Mouse (Mus musculus): Measurements from ENCODE around the gene Card14. TPM values are rescaled to one million over a fixed set of nuclear protein-coding genes. Genes with fewer than 3 reads are reported as not detected.
"Not testable (repeated sequence)": the region's sequence is repeated elsewhere in the genome, so short reads cannot be mapped to it uniquely, and the experiment has no call there.

The Card14 gene
- polyA plus RNA-seq (2015; fragmentation: Nextera tagmentation; extraction: Ambion mirVana): 0.23 and 0.46 TPM in 2 replicates

- H3K27ac ChIP-seq: no peak within 1 kb of the TSS
- H3K9ac ChIP-seq: no peak within 1 kb of the TSS
- H3K36me3 ChIP-seq: no peaks in the 10 kb centered on the region
- no peak within 1 kb of the TSS for H3K4me2 ChIP-seq
- ATAC-seq (replicated peaks; ENCODE audit: low FRiP score): no peak
- H3K4me3 ChIP-seq (replicated peaks): no peak within 1 kb of the TSS
- peaks cover 11% of the 10 kb centered on the region for H3K4me1 ChIP-seq
- peaks cover 22% of the 10 kb centered on the region; the same call in 1 of the 2 replicates for H3K27me3 ChIP-seq
- no peaks in the 10 kb centered on the region for H3K9me3 ChIP-seq (replicated peaks)
- 50% methylated on average over 1 of the region's 1 CpGs for WGBS
These were observed at the start of gene Card14 for GRCm38 (mm10) chr11:119307658-119307867. Gene Card14 (plus strand): TSS chr11:119307768.

- H3K4me1 ChIP-seq: peaks cover 43% of the 10 kb centered on the region
- peak overlapping the region; percentile 29 for H3K27ac ChIP-seq
- no peaks in the 10 kb centered on the region for H3K27me3 ChIP-seq
- peak overlapping the region; percentile 55 for H3K4me2 ChIP-seq
- ATAC-seq (replicated peaks; ENCODE audit: low FRiP score): peak; percentile 2; the same call in 1 of the 2 replicates
- H3K4me3 ChIP-seq (replicated peaks): peak overlapping the region; percentile 28
- H3K36me3 ChIP-seq: no peaks in the 10 kb centered on the region
- WGBS: 50% methylated on average over 9 of the region's 9 CpGs
- no peaks in the 10 kb centered on the region for H3K9me3 ChIP-seq (replicated peaks)
- H3K9ac ChIP-seq: no peak overlapping the region
These were observed 49.4 kb upstream of the Card14 start for GRCm38 (mm10) chr11:119258216-119258571.

GRCm38 (mm10) chr11:119258572-119259322 is 48.8 kb upstream of the Card14 start:
- H3K36me3 ChIP-seq: no peaks in the 10 kb centered on the region
- H3K9ac ChIP-seq: no peak overlapping the region
- peaks cover 38% of the 10 kb centered on the region for H3K4me1 ChIP-seq
- peak overlapping the region; percentile 55 for H3K4me2 ChIP-seq
- no peaks in the 10 kb centered on the region for H3K9me3 ChIP-seq (replicated peaks)
- ATAC-seq (replicated peaks; ENCODE audit: low FRiP score): peak; percentile 83
- WGBS: 52% methylated on average over 23 of the region's 23 CpGs
- peak overlapping the region; percentile 28 for H3K4me3 ChIP-seq (replicated peaks)
- peak overlapping the region; percentile 29 for H3K27ac ChIP-seq
- no peaks in the 10 kb centered on the region for H3K27me3 ChIP-seq

- Histone ChIP-seq H3K4me3 (replicated peaks) (no peak overlapping the region), H3K9ac (no peak overlapping the region), H3K27me3 (no peaks in the 10 kb centered on the region), H3K9me3 (replicated peaks) (no peaks in the 10 kb centered on the region), H3K4me2 (no peak overlapping the region), H3K36me3 (no peaks in the 10 kb centered on the region), H3K4me1 (peaks cover 38% of the 10 kb centered on the region), H3K27ac (no peak overlapping the region)
- WGBS: 87% methylated on average over 8 of the region's 8 CpGs
- ATAC-seq (replicated peaks; ENCODE audit: low FRiP score): no peak
These were observed 47.6 kb upstream of the Card14 start for GRCm38 (mm10) chr11:119259977-119260376.

- H3K9ac ChIP-seq: no peak overlapping the region
- no peak overlapping the region for H3K4me3 ChIP-seq (replicated peaks)
- no peaks in the 10 kb centered on the region for H3K27me3 ChIP-seq
- H3K9me3 ChIP-seq (replicated peaks): no peaks in the 10 kb centered on the region
- peaks cover 14% of the 10 kb centered on the region for H3K4me1 ChIP-seq
- ATAC-seq (replicated peaks; ENCODE audit: low FRiP score): no peak
- H3K4me2 ChIP-seq: no peak overlapping the region
- H3K36me3 ChIP-seq: no peaks in the 10 kb centered on the region
- H3K27ac ChIP-seq: no peak overlapping the region
- WGBS: 91% methylated on average over 13 of the region's 13 CpGs
These were observed 43.2 kb upstream of the Card14 start for GRCm38 (mm10) chr11:119264413-119264812.

GRCm38 (mm10) chr11:119265811-119266210 is 41.8 kb upstream of the Card14 start:
- H3K36me3 ChIP-seq: no peaks in the 10 kb centered on the region
- no peaks in the 10 kb centered on the region for H3K27me3 ChIP-seq
- no peak overlapping the region for H3K4me3 ChIP-seq (replicated peaks)
- WGBS: 81% methylated on average over 7 of the region's 7 CpGs
- H3K4me1 ChIP-seq: peaks cover 13% of the 10 kb centered on the region
- no peak overlapping the region for H3K27ac ChIP-seq
- no peaks in the 10 kb centered on the region for H3K9me3 ChIP-seq (replicated peaks)
- no peak overlapping the region for H3K4me2 ChIP-seq
- no peak for ATAC-seq (replicated peaks; ENCODE audit: low FRiP score)
- H3K9ac ChIP-seq: no peak overlapping the region

GRCm38 (mm10) chr11:119267241-119267674 is 40.3 kb upstream of the Card14 start:
- no peak overlapping the region for H3K9ac ChIP-seq
- WGBS: 53% methylated on average over 6 of the region's 6 CpGs
- no peaks in the 10 kb centered on the region; the same call in 1 of the 2 replicates for H3K36me3 ChIP-seq
- no peaks in the 10 kb centered on the region for H3K9me3 ChIP-seq (replicated peaks)
- H3K27me3 ChIP-seq: no peaks in the 10 kb centered on the region
- H3K4me2 ChIP-seq: peak overlapping the region; percentile 95
- H3K27ac ChIP-seq: 0 out of 2 replicates have a peak overlapping the region, but pooled peaks have one; percentile 23
- peak; percentile 42 for ATAC-seq (replicated peaks; ENCODE audit: low FRiP score)
- H3K4me1 ChIP-seq: peaks cover 13% of the 10 kb centered on the region
- H3K4me3 ChIP-seq (replicated peaks): no peak overlapping the region

- H3K4me3 ChIP-seq (replicated peaks): peak within 1 kb of the TSS; percentile 70
- no peaks in the 10 kb centered on the region for H3K9me3 ChIP-seq (replicated peaks)
- peak within 1 kb of the TSS; percentile 68 for H3K9ac ChIP-seq
- 2% methylated on average over 52 of the region's 52 CpGs for WGBS
- peak within 1 kb of the TSS; percentile 95 for H3K4me2 ChIP-seq
- peaks cover 13% of the 10 kb centered on the region for H3K4me1 ChIP-seq
- H3K36me3 ChIP-seq: peaks cover 5% of the 10 kb centered on the region
- no peaks in the 10 kb centered on the region for H3K27me3 ChIP-seq
- peak; percentile 75 for ATAC-seq (replicated peaks; ENCODE audit: low FRiP score)
- peak within 1 kb of the TSS; percentile 63; the same call in 1 of the 2 replicates for H3K27ac ChIP-seq
These were observed 39.6 kb upstream of the Card14 start, which contains the start of gene Gaa for GRCm38 (mm10) chr11:119267768-119268556. Gene Gaa (plus strand): TSS chr11:119267887.

- 0 out of 2 replicates have a peak, but pooled peaks have one; percentile 7 for ATAC-seq (replicated peaks; ENCODE audit: low FRiP score)
- peak overlapping the region; percentile 95 for H3K4me2 ChIP-seq
- WGBS: 75% methylated on average over 16 of the region's 16 CpGs
- H3K9ac ChIP-seq: peak overlapping the region; percentile 68; the same call in 1 of the 2 replicates
- H3K27ac ChIP-seq: 0 out of 2 replicates have a peak overlapping the region, but pooled peaks have one; percentile 63
- peaks cover 13% of the 10 kb centered on the region for H3K4me1 ChIP-seq
- no peaks in the 10 kb centered on the region for H3K27me3 ChIP-seq
- peak overlapping the region; percentile 70 for H3K4me3 ChIP-seq (replicated peaks)
- no peaks in the 10 kb centered on the region for H3K9me3 ChIP-seq (replicated peaks)
- H3K36me3 ChIP-seq: peaks cover 12% of the 10 kb centered on the region
These were observed 38.9 kb upstream of the Card14 start for GRCm38 (mm10) chr11:119268557-119269195.

- 58% methylated on average over 3 of the region's 3 CpGs for WGBS
- H3K9me3 ChIP-seq (replicated peaks); H3K27me3 ChIP-seq; H3K4me3 ChIP-seq (replicated peaks); H3K4me1 ChIP-seq; H3K4me2 ChIP-seq; ATAC-seq (replicated peaks; ENCODE audit: low FRiP score); H3K27ac ChIP-seq; H3K9ac ChIP-seq: not testable (repeated sequence)
- peaks cover 41% of the 10 kb centered on the region for H3K36me3 ChIP-seq
These were observed 35.1 kb upstream of the Card14 start for GRCm38 (mm10) chr11:119272492-119272891.

- H3K4me2 ChIP-seq: no peak overlapping the region
- ATAC-seq (replicated peaks; ENCODE audit: low FRiP score): no peak
- no peaks in the 10 kb centered on the region for H3K9me3 ChIP-seq (replicated peaks)
- no peak overlapping the region for H3K27ac ChIP-seq
- peaks cover 3% of the 10 kb centered on the region for H3K4me1 ChIP-seq
- H3K4me3 ChIP-seq (replicated peaks): no peak overlapping the region
- peaks cover 41% of the 10 kb centered on the region for H3K36me3 ChIP-seq
- 86% methylated on average over 8 of the region's 8 CpGs for WGBS
- no peak overlapping the region for H3K9ac ChIP-seq
- H3K27me3 ChIP-seq: no peaks in the 10 kb centered on the region
These were observed 34.2 kb upstream of the Card14 start for GRCm38 (mm10) chr11:119273186-119273930.

Measured in kidney, embryonic 15.5 days (tissue).